Mouse (Mus musculus) E14TG2a.4 (cell line): ENCODE results near the gene Atrip.

Experiments
- H3K27me3 ChIP-seq: 2 replicates; pipeline ENCODE4 v1.6.1; 2014; ENCODE audit warnings: low read length, control low read depth; ENCODE audit not compliant: insufficient read depth
- H3K36me3 ChIP-seq: 2 replicates; pipeline ENCODE4 v1.6.1; 2014; ENCODE audit warnings: low read length, control low read depth; ENCODE audit not compliant: insufficient read depth
- H3K4me1 ChIP-seq: replicated peaks from 2 replicates; pipeline ENCODE4 v1.6.1; 2014; ENCODE audit warnings: low read depth, low read length, control low read depth
- H3K4me3 ChIP-seq: replicated peaks from 2 replicates; pipeline ENCODE4 v1.5.1; 2014; ENCODE audit warnings: mild to moderate bottlenecking, low read length
- H3K9me3 ChIP-seq: 2 replicates; pipeline ENCODE4 v1.6.1; 2014; ENCODE audit warnings: low read length, control low read depth
- CTCF ChIP-seq: conservative IDR thresholded peaks from 2 replicates; pipeline ENCODE4 v1.5.1; 2014; ENCODE audit warnings: low read length
- NANOG ChIP-seq: IDR thresholded peaks from 2 replicates; pipeline ENCODE4 v1.6.1; 2014; ENCODE audit warnings: borderline replicate concordance, low read length, mixed read lengths
- POU5F1 ChIP-seq: IDR thresholded peaks from 2 replicates; pipeline ENCODE4 v1.6.1; 2014; ENCODE audit warnings: low read length, borderline replicate concordance

The Atrip gene

GRCm38 (mm10) chr9:109096856-109097255 lies 22.9 kb upstream of the Atrip start:
- Histone ChIP-seq H3K4me1 (peaks cover 81% of the 10 kb centered on the region), H3K4me3 (peak overlapping the region; percentile 87), H3K36me3 (peaks cover 31% of the 10 kb centered on the region), H3K27me3 (no peaks in the 10 kb centered on the region), H3K9me3 (no peaks in the 10 kb centered on the region)
- TF ChIP-seq NANOG (no peak), POU5F1 (no peak), CTCF (no peak)

GRCm38 (mm10) chr9:109096251-109096661 lies 22.3 kb upstream of the Atrip start:
- peaks cover 36% of the 10 kb centered on the region for H3K36me3 ChIP-seq
- peak overlapping the region; percentile 87 for H3K4me3 ChIP-seq
- H3K4me1 ChIP-seq = peaks cover 82% of the 10 kb centered on the region
- no peak for TF ChIP-seq CTCF
- TF ChIP-seq NANOG = no peak
- no peak for TF ChIP-seq POU5F1
- no peaks in the 10 kb centered on the region for H3K9me3 ChIP-seq
- no peaks in the 10 kb centered on the region for H3K27me3 ChIP-seq

DNA sequence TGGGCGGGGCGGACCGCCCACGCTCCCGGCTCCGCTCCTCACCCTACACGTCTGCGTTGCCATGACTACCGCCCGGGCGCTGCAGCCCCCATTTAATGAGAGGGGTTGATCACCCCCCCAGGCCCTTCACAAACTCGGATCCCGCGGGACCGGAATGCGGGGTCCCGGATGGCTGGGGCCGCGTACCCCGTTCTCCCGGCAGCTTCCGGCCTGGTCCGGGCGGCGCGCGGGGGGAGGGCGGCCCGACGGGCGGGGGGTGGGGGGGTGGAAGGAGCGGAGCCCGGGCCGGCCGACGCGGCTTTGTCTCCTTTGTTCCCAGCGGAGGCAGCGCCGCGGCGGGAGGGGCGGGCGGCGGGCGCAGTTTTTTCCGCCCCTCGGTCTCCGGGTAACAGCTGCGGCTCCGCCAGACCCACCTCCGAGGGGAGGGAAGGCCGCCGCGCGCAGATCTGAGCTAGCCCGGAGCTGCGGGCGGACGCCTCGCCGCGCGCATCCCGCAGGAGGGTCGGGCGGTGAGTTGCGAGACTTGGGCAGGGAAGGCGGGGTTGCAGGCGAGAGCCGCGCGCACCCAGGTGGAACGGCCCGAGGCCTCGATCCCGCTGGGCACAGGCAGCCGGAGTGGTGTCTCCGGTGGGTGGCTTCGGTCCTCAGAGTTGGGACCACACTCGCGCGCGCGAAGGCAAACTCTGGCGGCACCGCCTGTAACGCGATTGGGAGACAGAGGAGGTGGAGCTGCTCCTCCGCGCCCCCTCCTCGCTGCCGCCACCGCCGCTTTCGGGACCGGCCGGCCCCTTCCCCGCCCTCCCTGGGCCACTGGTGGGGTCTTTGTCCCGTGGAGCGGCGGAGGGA lies 21.4 kb upstream of the Atrip start, which contains the start of gene Plxnb1:
Gene Plxnb1 (plus strand): TSS at position 253 of the 846 bp plus-strand sequence.
- no peaks in the 10 kb centered on the region for H3K27me3 ChIP-seq
- no peaks in the 10 kb centered on the region for H3K9me3 ChIP-seq
- H3K4me3 ChIP-seq = peak within 1 kb of the TSS; percentile 87
- no peak for TF ChIP-seq CTCF
- peaks cover 83% of the 10 kb centered on the region for H3K4me1 ChIP-seq
- H3K36me3 ChIP-seq = peaks cover 34% of the 10 kb centered on the region

DNA sequence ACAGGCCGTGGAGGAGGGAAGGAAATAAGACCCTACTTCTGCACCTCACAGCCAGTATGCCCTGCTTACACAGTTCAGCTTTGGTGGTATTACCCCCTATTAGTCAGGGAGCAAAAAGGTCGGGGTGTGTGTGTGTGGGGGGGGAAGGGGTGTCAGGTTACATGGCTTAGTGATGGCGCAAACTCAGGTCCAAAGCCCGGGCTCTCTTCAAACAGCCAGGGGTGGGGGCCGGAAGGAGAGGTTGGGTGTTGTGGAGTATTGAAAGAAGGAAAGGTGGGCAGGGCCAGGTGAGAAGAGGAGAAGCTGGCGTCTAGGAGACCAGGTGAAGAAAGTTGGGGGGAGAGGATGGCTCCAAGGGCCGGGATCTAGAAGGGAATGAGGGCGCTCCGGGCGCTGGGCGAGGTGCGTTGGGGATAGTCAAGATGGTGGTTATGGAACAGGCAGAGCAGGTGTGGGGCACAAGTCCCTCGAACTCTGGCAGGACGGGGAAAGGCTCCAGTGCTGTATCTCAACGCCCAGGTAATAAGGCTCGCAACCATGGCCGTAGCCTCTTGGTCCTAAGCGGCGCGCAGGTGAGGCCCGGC lies 20.7 kb upstream of the Atrip start:
- peak overlapping the region; percentile 87 for H3K4me3 ChIP-seq
- no peaks in the 10 kb centered on the region for H3K9me3 ChIP-seq
- H3K36me3 ChIP-seq = peaks cover 33% of the 10 kb centered on the region
- H3K27me3 ChIP-seq = no peaks in the 10 kb centered on the region
- H3K4me1 ChIP-seq = peaks cover 83% of the 10 kb centered on the region
- TF ChIP-seq NANOG = no peak
- TF ChIP-seq CTCF = no peak
- no peak for TF ChIP-seq POU5F1

DNA sequence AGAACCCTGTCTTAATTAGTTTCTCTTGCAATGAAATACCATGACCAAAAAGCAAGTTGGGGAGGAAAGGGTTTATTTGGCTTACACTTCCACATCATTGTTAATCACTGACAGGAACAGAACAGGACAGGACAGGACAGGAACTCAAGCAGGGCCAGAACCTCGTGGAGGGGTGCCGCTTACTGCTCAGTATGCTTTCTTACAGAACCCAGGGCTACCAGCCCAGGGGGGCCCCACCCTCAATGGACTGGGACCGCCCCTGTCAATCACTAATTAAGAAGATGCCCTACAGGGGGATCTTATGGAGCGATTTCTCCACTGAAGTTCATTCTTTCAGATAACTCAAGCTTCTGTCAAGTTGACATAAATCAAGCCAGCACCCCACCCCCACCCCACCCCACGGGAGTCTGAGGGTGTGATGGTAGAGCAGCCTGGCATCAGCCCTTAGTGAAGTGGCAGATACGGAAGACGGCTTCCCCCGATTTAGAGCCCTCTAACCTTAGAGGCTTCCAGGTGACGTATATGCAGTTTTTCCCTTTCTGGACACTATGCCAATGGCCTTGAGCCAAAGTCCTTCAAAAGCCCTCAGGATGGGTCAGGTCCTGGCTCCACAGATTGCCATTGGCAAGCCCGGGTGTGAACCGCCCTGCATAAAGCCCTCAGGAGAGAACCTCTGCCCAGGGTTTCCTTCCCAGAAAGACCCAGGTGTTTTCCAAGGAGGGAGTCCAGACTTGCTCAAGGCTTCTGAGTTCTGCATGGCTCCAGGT lies 20.0 kb upstream of the Atrip start:
- TF ChIP-seq CTCF (no peak), NANOG (no peak), POU5F1 (no peak)
- peaks cover 33% of the 10 kb centered on the region for H3K36me3 ChIP-seq
- no peaks in the 10 kb centered on the region for H3K27me3 ChIP-seq
- H3K4me1 ChIP-seq = peaks cover 85% of the 10 kb centered on the region
- no peaks in the 10 kb centered on the region for H3K9me3 ChIP-seq
- peak overlapping the region; percentile 87 for H3K4me3 ChIP-seq

GRCm38 (mm10) chr9:109092799-109093198 lies 18.9 kb upstream of the Atrip start:
- TF ChIP-seq POU5F1 (no peak), CTCF (no peak)
- Histone ChIP-seq H3K9me3 (no peaks in the 10 kb centered on the region), H3K36me3 (peaks cover 36% of the 10 kb centered on the region), H3K4me1 (peaks cover 82% of the 10 kb centered on the region), H3K27me3 (no peaks in the 10 kb centered on the region), H3K4me3 (no peak overlapping the region)

DNA sequence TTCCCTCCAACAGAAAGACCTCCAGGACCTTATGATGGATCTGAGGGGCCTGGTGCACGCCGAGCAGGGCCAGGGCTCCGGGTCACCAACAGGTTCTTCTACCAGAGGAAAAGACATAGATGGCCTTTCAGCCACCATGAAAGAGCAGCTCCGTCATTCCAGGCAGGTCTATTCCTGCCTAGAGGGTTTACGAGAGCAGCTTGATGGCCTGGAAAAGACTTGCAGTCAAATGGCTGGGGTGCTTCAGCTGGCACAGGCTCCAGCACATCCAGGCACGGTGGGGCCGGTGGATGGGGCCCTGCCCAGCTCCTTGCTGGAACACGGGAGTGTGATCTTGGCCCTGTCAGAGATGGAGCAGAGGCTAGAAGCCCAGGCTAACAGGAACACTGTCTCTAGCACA lies 17.9 kb upstream of the Atrip start:
- Histone ChIP-seq H3K4me3 (no peak overlapping the region), H3K36me3 (peaks cover 36% of the 10 kb centered on the region), H3K9me3 (no peaks in the 10 kb centered on the region), H3K27me3 (no peaks in the 10 kb centered on the region), H3K4me1 (peaks cover 83% of the 10 kb centered on the region)
- TF ChIP-seq NANOG = no peak
- TF ChIP-seq CTCF = no peak
- no peak for TF ChIP-seq POU5F1

GRCm38 (mm10) chr9:109090446-109090845 lies 16.5 kb upstream of the Atrip start:
- Histone ChIP-seq H3K27me3 (no peaks in the 10 kb centered on the region), H3K4me3 (0 out of 2 replicates have a peak overlapping the region, but pooled peaks have one; percentile 45), H3K9me3 (no peaks in the 10 kb centered on the region), H3K4me1 (peaks cover 85% of the 10 kb centered on the region), H3K36me3 (peaks cover 36% of the 10 kb centered on the region)
- TF ChIP-seq CTCF (no peak), POU5F1 (no peak), NANOG (no peak)
